Mouse (Mus musculus) embryonic facial prominence, embryonic 15.5 days (tissue): ENCODE data around the gene Defb25. TPM values are rescaled to one million over a fixed set of nuclear protein-coding genes. Genes with fewer than 3 reads are reported as not detected.

ENCODE experiments used
- ATAC-seq: fragments of 200-750 bp; cut with Nextera tagmentation; 2 replicates; pipeline ENCODE4 v1.8.0; 2017; ENCODE audit warnings: low read depth, moderate TSS enrichment; ENCODE audit not compliant: insufficient number of reproducible peaks, low FRiP score, low TSS enrichment
- H3K27ac ChIP-seq: fragments of 300-500 bp; sonication (generic); replicated peaks from 2 replicates; pipeline ENCODE4 v1.5.1; 2015; ENCODE audit warnings: mild to moderate bottlenecking, inconsistent platforms
- H3K27me3 ChIP-seq: fragments of 300-500 bp; sonication (generic); 2 replicates; pipeline ENCODE4 v1.6.1; 2015; ENCODE audit warnings: inconsistent platforms
- H3K36me3 ChIP-seq: fragments of 300-500 bp; sonication (generic); 2 replicates; pipeline ENCODE4 v1.6.1; 2015; ENCODE audit warnings: mild to moderate bottlenecking, inconsistent platforms
- H3K4me1 ChIP-seq: fragments of 300-500 bp; sonication (generic); 2 replicates; pipeline ENCODE4 v1.6.1; 2015; ENCODE audit warnings: inconsistent platforms
- H3K4me2 ChIP-seq: fragments of 300-500 bp; sonication (generic); replicated peaks from 2 replicates; pipeline ENCODE4 v1.6.1; 2015; ENCODE audit warnings: mild to moderate bottlenecking, inconsistent platforms
- H3K4me3 ChIP-seq: fragments of 300-500 bp; sonication (generic); replicated peaks from 2 replicates; pipeline ENCODE4 v1.5.1; 2015; ENCODE audit warnings: mild to moderate bottlenecking, inconsistent platforms
- H3K9ac ChIP-seq: fragments of 300-500 bp; sonication (generic); 2 replicates; pipeline ENCODE4 v1.6.1; 2015; ENCODE audit warnings: inconsistent platforms
- H3K9me3 ChIP-seq: fragments of 300-500 bp; sonication (generic); replicated peaks from 2 replicates; pipeline ENCODE4 v1.6.1; 2016; ENCODE audit warnings: inconsistent platforms
- WGBS: fragments of 180-500 bp; shearing (Covaris S2); methylation state at CpG from one replicate; pipeline ENCODE4 v1.1.7; 2015; 5-methylcytosine and 5-hydroxymethylcytosine counted together
- polyA plus RNA-seq: library from polyadenylated mRNA; unstranded; fragments of >200 nt; fragmentation: Nextera tagmentation; extraction: Ambion mirVana; gene quantifications from 2 replicates; pipeline ENCODE4 v1.2.1, GENCODE M21; 2015

The Defb25 gene
- polyA plus RNA-seq, 1 experiment from 2014 or later = 1.5 TPM

GRCm38 (mm10) chr2:152652901-152653620 lies 30.2 kb upstream of the Defb25 start:
- 53% methylated on average over 10 of the region's 10 CpGs for WGBS
- H3K36me3 ChIP-seq = no peaks in the 10 kb centered on the region
- H3K4me1 ChIP-seq = 0 out of 2 replicates have a peak, but pooled peaks cover 3% of the 10 kb centered on the region
- ATAC-seq = peak; percentile 49; the same call in 1 of the 2 replicates
- no peak overlapping the region for H3K4me3 ChIP-seq
- H3K27me3 ChIP-seq = no peaks in the 10 kb centered on the region
- no peak overlapping the region for H3K27ac ChIP-seq
- no peak overlapping the region for H3K4me2 ChIP-seq
- H3K9ac ChIP-seq = no peak overlapping the region
- H3K9me3 ChIP-seq = no peaks in the 10 kb centered on the region

DNA sequence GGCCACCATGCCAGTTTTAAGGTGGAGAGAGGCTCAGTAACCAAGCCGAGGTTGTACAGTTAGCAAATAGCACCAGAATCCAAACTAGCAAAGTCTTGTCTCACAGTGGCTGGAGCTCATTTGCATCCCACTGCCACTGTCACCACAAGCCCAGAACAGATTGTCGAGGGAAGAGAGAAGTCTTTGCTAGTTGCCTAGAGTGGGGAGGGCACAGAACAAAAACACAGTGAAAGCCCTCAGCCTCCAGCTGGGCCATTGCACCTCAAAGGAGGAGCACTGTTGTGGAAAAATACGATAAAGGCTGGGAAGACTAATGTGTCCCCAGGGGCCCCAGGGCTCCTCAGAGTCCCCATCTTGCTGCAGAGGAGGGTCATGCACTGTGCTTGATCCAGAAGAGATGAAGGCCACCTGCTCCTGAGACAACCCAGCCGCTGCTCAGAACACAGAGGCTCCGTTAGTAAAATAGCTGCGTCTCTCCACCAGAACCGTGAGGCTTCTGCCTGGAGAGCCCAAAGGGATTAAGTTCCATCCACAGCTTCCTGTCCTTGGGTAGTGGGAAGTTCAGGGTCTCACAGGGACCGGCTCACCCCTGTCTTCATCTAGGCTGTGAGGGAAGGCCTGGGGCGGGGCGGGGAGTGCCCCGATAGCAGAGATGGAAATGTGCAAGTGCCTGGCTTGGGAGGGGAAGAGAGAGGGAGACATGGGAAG lies 16.7 kb upstream of the Defb25 start:
- Histone ChIP-seq H3K27ac (0 out of 2 replicates have a peak overlapping the region, but pooled peaks have one; percentile 11), H3K4me2 (no peak overlapping the region)
- no peak for ATAC-seq

DNA sequence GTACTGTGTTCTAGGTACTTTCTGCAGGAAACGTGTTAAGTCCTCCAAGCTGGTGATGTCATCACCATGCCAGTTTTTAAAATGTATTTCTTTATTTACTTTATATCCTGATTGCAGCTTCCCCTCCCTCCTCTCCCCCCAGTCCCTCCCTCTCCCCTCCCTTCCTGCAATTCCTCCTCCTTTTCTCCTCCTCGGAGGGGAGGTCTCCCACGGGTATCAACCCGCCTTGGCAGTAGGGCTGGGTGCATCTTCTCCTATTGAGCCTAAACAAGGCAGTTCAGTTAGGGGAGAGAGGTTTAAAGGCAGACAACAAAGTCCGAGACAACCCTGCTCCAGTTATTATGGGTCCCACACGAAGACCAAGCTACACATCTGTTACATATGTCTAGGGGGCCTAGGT lies 16.0 kb upstream of the Defb25 start:
- H3K36me3 ChIP-seq = no peaks in the 10 kb centered on the region
- H3K4me1 ChIP-seq = 0 out of 2 replicates have a peak, but pooled peaks cover 14% of the 10 kb centered on the region
- no peak overlapping the region for H3K9ac ChIP-seq
- ATAC-seq = no peak
- H3K4me3 ChIP-seq = no peak overlapping the region
- H3K4me2 ChIP-seq = no peak overlapping the region
- WGBS = 51% methylated on average over 6 of the region's 6 CpGs
- no peaks in the 10 kb centered on the region for H3K9me3 ChIP-seq
- no peaks in the 10 kb centered on the region for H3K27me3 ChIP-seq
- H3K27ac ChIP-seq = no peak overlapping the region

More for the DNA sequence above, 16.7 kb upstream of the Defb25 start:
- Histone ChIP-seq H3K9me3 (no peaks in the 10 kb centered on the region), H3K4me1 (0 out of 2 replicates have a peak, but pooled peaks cover 14% of the 10 kb centered on the region), H3K27me3 (no peaks in the 10 kb centered on the region), H3K9ac (no peak overlapping the region), H3K36me3 (no peaks in the 10 kb centered on the region), H3K4me3 (no peak overlapping the region)
- WGBS = 20% methylated on average over 11 of the region's 11 CpGs

DNA sequence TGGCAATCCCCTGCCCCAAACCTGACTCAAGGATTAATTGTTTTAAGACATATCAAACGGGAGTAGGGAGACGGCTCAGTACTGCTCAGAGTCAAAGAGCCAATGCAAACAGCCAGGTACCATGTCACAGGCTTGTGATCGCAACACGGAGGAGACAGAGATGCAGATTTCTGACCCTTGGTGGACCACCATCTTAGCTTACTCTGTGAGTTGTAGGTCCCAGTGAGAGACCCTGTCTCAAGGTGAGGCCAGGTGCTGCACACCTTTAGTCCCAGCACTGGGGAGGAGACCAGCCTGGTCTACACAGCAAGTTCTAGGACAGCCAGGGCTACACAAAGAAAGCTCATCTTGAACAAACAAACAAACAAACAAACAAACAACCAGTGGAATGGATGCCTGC lies 14.5 kb upstream of the Defb25 start:
- Histone ChIP-seq H3K27ac (peak overlapping the region; percentile 68; the same call in 1 of the 2 replicates), H3K4me1 (0 out of 2 replicates have a peak, but pooled peaks cover 14% of the 10 kb centered on the region), H3K4me3 (no peak overlapping the region)

DNA sequence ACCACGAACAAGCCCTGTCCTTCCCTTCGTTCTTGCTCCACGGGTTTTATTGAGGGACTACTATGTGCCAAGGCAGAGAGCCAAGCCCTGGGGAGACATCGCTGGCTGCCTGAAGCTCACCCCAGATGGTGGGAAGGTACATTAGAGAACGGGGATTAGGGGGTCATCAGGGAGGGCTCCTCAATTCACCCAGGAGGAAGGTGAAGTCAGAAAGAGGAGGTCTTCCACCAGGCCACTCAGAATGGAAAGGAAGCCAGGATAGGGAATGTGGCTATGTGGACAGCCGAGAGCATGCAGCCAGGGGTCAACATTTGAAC lies 14.1 kb upstream of the Defb25 start:
- no peaks in the 10 kb centered on the region for H3K9me3 ChIP-seq
- no peaks in the 10 kb centered on the region for H3K27me3 ChIP-seq
- no peak for ATAC-seq
- 70% methylated on average over 6 of the region's 6 CpGs for WGBS
- 0 out of 2 replicates have a peak, but pooled peaks cover 14% of the 10 kb centered on the region for H3K4me1 ChIP-seq
- no peak overlapping the region for H3K4me3 ChIP-seq
- H3K9ac ChIP-seq = no peak overlapping the region
- H3K27ac ChIP-seq = peak overlapping the region; percentile 68; the same call in 1 of the 2 replicates
- H3K4me2 ChIP-seq = no peak overlapping the region
- no peaks in the 10 kb centered on the region for H3K36me3 ChIP-seq

More for the DNA sequence above, 14.5 kb upstream of the Defb25 start:
- ATAC-seq = no peak
- Histone ChIP-seq H3K9me3 (no peaks in the 10 kb centered on the region), H3K9ac (no peak overlapping the region), H3K36me3 (no peaks in the 10 kb centered on the region), H3K4me2 (no peak overlapping the region), H3K27me3 (no peaks in the 10 kb centered on the region)
- WGBS = 81% methylated on average over 4 of the region's 4 CpGs

DNA sequence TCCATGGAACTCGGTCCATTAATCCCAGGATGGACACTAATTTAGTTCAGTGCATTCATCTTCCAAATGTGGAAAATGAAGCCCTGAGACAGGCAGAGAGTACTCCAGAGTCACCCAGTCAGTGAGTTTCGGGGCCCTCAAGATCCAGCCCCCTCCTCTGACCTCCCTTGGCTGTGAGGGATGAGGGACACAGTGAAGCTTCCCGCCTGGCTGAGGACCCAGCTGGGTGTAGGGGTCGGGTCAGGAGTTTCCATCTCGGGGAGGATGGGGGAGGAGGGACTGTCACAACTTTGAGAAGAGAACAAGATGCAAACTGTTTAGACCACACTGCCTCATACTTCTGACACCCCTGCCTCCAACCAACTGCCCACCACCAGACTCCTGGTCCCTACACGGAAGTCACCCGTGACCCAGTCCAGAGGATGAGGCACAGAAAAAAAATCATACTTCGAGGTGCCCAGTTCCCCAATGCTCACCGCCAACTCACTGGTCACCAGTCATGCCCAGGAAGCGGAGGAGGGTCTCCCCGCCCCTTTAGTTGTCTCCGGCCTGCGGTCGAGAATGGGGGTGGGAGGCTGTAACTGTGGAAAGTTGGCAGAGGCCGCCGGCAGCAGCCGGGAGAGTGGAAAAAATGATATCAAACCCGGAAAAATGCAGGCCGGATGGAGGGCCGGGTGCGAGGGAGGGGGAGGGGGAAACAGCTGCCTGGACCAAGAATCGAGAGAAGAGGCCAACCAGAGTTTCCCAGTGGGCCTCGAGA lies 13.6 kb upstream of the Defb25 start:
- Histone ChIP-seq H3K4me2 (no peak overlapping the region), H3K9me3 (no peaks in the 10 kb centered on the region), H3K4me3 (no peak overlapping the region), H3K27ac (peak overlapping the region; percentile 74), H3K9ac (no peak overlapping the region), H3K27me3 (no peaks in the 10 kb centered on the region), H3K36me3 (no peaks in the 10 kb centered on the region), H3K4me1 (0 out of 2 replicates have a peak, but pooled peaks cover 14% of the 10 kb centered on the region)
- peak; percentile 44; the same call in 1 of the 2 replicates for ATAC-seq
- 63% methylated on average over 23 of the region's 23 CpGs for WGBS

DNA sequence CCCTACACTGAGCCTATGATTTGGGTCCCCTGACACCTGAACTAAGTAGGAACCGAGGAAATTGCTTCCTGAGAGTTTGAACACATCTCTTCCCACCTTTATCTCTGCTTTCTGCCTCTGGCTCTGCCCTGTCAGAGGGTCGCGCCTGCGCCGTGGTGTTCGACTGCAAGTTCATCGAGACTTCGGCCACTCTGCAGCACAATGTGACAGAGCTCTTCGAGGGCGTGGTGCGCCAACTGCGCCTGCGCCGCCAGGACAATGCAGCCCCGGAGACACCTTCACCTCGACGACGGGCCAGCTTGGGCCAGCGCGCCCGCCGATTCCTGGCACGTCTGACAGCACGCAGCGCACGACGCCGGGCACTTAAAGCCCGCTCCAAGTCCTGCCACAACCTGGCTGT lies 11.5 kb upstream of the Defb25 start:
- Histone ChIP-seq H3K4me3 (no peak overlapping the region), H3K27ac (no peak overlapping the region), H3K9ac (no peak overlapping the region), H3K4me2 (no peak overlapping the region), H3K9me3 (no peaks in the 10 kb centered on the region), H3K36me3 (no peaks in the 10 kb centered on the region), H3K4me1 (0 out of 2 replicates have a peak, but pooled peaks cover 8% of the 10 kb centered on the region), H3K27me3 (0 out of 2 replicates have a peak, but pooled peaks cover 4% of the 10 kb centered on the region)
- WGBS = 83% methylated on average over 29 of the region's 29 CpGs
- no peak for ATAC-seq

- Histone ChIP-seq H3K27me3 (peaks cover 11% of the 10 kb centered on the region), H3K36me3 (no peaks in the 10 kb centered on the region), H3K4me2 (no peak overlapping the region), H3K27ac (no peak overlapping the region), H3K9me3 (no peaks in the 10 kb centered on the region), H3K9ac (no peak overlapping the region), H3K4me1 (0 out of 2 replicates have a peak, but pooled peaks cover 3% of the 10 kb centered on the region), H3K4me3 (no peak overlapping the region)
- 43% methylated on average over 17 of the region's 17 CpGs for WGBS
- ATAC-seq = no peak
These were observed 10.5 kb upstream of the Defb25 start for GRCm38 (mm10) chr2:152633334-152633733.

DNA sequence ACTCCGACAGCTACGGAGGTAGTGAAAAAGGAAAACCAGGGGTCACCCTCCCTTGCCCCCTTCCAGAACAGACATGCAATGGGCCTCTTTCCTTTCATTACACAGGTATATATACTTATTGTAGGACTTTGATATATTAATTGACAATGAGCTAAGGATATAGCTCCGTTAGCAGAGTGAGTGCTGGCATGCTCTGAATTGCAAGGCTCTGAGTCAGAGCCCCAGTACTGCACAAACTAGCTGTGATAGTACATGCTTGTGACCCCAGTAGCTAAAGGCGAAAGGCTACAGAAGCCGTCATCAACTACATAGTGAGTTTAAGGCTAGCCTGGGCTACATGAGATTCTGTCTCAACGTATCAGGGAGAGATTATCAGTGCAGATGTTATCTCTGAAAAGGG lies 7.1 kb upstream of the Defb25 start:
- Histone ChIP-seq H3K4me2 (no peak overlapping the region), H3K4me1 (peaks cover 13% of the 10 kb centered on the region), H3K27me3 (peaks cover 41% of the 10 kb centered on the region), H3K27ac (no peak overlapping the region), H3K4me3 (no peak overlapping the region), H3K9ac (no peak overlapping the region), H3K36me3 (no peaks in the 10 kb centered on the region), H3K9me3 (no peaks in the 10 kb centered on the region)
- ATAC-seq = no peak
- 89% methylated on average over 6 of the region's 6 CpGs for WGBS

DNA sequence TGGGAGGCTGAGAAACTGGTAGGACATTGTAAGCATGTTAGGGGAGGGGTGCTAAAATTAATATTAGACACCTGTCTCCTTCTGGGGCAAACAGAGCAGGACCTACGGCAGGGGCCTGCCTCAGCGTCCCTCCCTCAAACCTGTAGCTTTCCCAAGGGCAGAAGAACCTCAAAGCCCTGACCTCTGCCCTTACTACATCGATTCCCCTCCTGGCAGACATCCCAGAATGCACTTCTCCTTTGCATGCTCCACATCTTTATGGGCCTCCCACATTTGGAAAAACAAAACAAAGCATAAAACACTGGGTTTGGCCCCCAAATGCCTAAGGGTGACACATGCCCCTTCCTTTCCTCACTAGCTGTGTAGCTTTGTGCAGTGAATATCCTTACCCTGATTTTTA lies 6.4 kb upstream of the Defb25 start:
- Histone ChIP-seq H3K4me2 (no peak overlapping the region), H3K4me1 (peaks cover 13% of the 10 kb centered on the region), H3K27ac (no peak overlapping the region), H3K4me3 (no peak overlapping the region), H3K9ac (no peak overlapping the region), H3K27me3 (peaks cover 41% of the 10 kb centered on the region), H3K36me3 (no peaks in the 10 kb centered on the region), H3K9me3 (no peaks in the 10 kb centered on the region)
- ATAC-seq = no peak
- WGBS = 61% methylated on average over 3 of the region's 3 CpGs

DNA sequence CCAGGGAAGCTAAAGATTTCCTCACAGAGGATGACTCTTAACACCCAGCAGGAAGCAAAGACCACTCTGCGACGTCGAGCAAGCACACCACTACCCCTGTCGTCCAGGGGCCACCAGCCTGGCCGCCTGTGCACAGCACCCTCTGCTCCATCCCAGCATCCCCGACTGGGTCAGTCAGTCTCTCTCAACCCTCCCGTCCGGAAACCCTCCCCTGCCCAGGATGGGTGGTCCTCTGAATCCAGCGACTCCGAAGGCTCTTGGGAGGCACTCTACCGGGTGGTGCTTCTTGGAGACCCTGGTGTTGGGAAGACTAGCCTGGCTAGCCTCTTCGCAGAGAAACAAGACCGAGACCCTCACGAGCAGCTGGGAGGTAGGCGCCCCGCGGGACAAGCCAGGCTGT lies 5.2 kb upstream of the Defb25 start:
- Histone ChIP-seq H3K4me3 (no peak overlapping the region), H3K36me3 (no peaks in the 10 kb centered on the region), H3K9me3 (no peaks in the 10 kb centered on the region), H3K27me3 (peaks cover 41% of the 10 kb centered on the region), H3K4me1 (peaks cover 13% of the 10 kb centered on the region), H3K9ac (no peak overlapping the region), H3K27ac (no peak overlapping the region), H3K4me2 (peak overlapping the region; percentile 88; the same call in 1 of the 2 replicates)
- 41% methylated on average over 17 of the region's 17 CpGs for WGBS
- ATAC-seq = no peak
